Mouse (Mus musculus): ENCODE measurements around the gene Hs3st6. TPM values are rescaled to one million over a fixed set of nuclear protein-coding genes. Genes with fewer than 3 reads are reported as not detected.

Hs3st6 gene
- polyA plus RNA-seq, 1 experiment from 2014 or later, result 0.20 TPM

- no peak for DNase-seq (ENCODE audit: low spot score)
- Histone ChIP-seq H3K27me3 (replicated peaks; ENCODE audit: control insufficient read depth, insufficient read depth, low read length) (no peaks in the 10 kb centered on the region), H3K36me3 (ENCODE audit: control insufficient read depth, insufficient read depth, low read length) (no peaks in the 10 kb centered on the region), H3K9me3 (replicated peaks; ENCODE audit: control insufficient read depth, low read length) (0 out of 2 replicates have a peak, but pooled peaks cover 2% of the 10 kb centered on the region), H3K27ac (ENCODE audit: low read depth, low read length) (no peak overlapping the region), H3K4me2 (ENCODE audit: low read length) (no peak overlapping the region), H3K4me3 (ENCODE audit: low read depth, low read length) (no peak overlapping the region), H3K4me1 (ENCODE audit: control insufficient read depth, insufficient read depth, low read length) (no peaks in the 10 kb centered on the region), H3K9ac (ENCODE audit: low read length) (no peak overlapping the region)
- no peak for ATAC-seq
- 78% methylated on average over 2 of the region's 2 CpGs for WGBS
Observed at GRCm38 (mm10) chr17:24777073-24777472, 24.3 kb downstream of the Hs3st6 start.

- Histone ChIP-seq H3K4me3 (ENCODE audit: low read depth, low read length) (no peak overlapping the region), H3K4me2 (ENCODE audit: low read length) (no peak overlapping the region), H3K4me1 (ENCODE audit: control insufficient read depth, insufficient read depth, low read length) (no peaks in the 10 kb centered on the region), H3K36me3 (ENCODE audit: control insufficient read depth, insufficient read depth, low read length) (no peaks in the 10 kb centered on the region), H3K27me3 (replicated peaks; ENCODE audit: control insufficient read depth, insufficient read depth, low read length) (no peaks in the 10 kb centered on the region), H3K9me3 (replicated peaks; ENCODE audit: control insufficient read depth, low read length) (no peaks in the 10 kb centered on the region), H3K9ac (ENCODE audit: low read length) (no peak overlapping the region), H3K27ac (ENCODE audit: low read depth, low read length) (no peak overlapping the region)
- ATAC-seq, result no peak
- 85% methylated on average over 2 of the region's 2 CpGs for WGBS
- DNase-seq (ENCODE audit: low spot score), result no peak
Observed at GRCm38 (mm10) chr17:24780821-24781220, 28.0 kb downstream of the Hs3st6 start.

GRCm38 (mm10) chr17:24792190-24792589 is 39.4 kb downstream of the Hs3st6 start:
- Histone ChIP-seq H3K9ac (ENCODE audit: low read length) (no peak overlapping the region), H3K36me3 (ENCODE audit: control insufficient read depth, insufficient read depth, low read length) (no peaks in the 10 kb centered on the region), H3K27me3 (replicated peaks; ENCODE audit: control insufficient read depth, insufficient read depth, low read length) (no peaks in the 10 kb centered on the region), H3K4me3 (ENCODE audit: low read depth, low read length) (no peak overlapping the region), H3K27ac (ENCODE audit: low read depth, low read length) (no peak overlapping the region), H3K4me1 (ENCODE audit: control insufficient read depth, insufficient read depth, low read length) (no peaks in the 10 kb centered on the region), H3K9me3 (replicated peaks; ENCODE audit: control insufficient read depth, low read length) (no peaks in the 10 kb centered on the region), H3K4me2 (ENCODE audit: low read length) (no peak overlapping the region)
- WGBS, result 84% methylated on average over 8 of the region's 8 CpGs
- no peak for ATAC-seq
- DNase-seq (ENCODE audit: low spot score), result no peak

GRCm38 (mm10) chr17:24794791-24795190 is 42.0 kb downstream of the Hs3st6 start:
- no peak overlapping the region for H3K4me2 ChIP-seq (ENCODE audit: low read length)
- no peaks in the 10 kb centered on the region for H3K9me3 ChIP-seq (replicated peaks; ENCODE audit: control insufficient read depth, low read length)
- H3K4me1 ChIP-seq (ENCODE audit: control insufficient read depth, insufficient read depth, low read length), result no peaks in the 10 kb centered on the region
- no peak overlapping the region for H3K27ac ChIP-seq (ENCODE audit: low read depth, low read length)
- H3K36me3 ChIP-seq (ENCODE audit: control insufficient read depth, insufficient read depth, low read length), result no peaks in the 10 kb centered on the region
- H3K27me3 ChIP-seq (replicated peaks; ENCODE audit: control insufficient read depth, insufficient read depth, low read length), result no peaks in the 10 kb centered on the region
- WGBS, result 71% methylated on average over 12 of the region's 12 CpGs
- no peak overlapping the region for H3K9ac ChIP-seq (ENCODE audit: low read length)
- no peak for ATAC-seq
- DNase-seq (ENCODE audit: low spot score), result no peak
- H3K4me3 ChIP-seq (ENCODE audit: low read depth, low read length), result no peak overlapping the region

- no peak overlapping the region for H3K4me2 ChIP-seq (ENCODE audit: low read length)
- no peak overlapping the region for H3K9ac ChIP-seq (ENCODE audit: low read length)
- no peaks in the 10 kb centered on the region for H3K9me3 ChIP-seq (replicated peaks; ENCODE audit: control insufficient read depth, low read length)
- 79% methylated on average over 3 of the region's 3 CpGs for WGBS
- H3K36me3 ChIP-seq (ENCODE audit: control insufficient read depth, insufficient read depth, low read length), result no peaks in the 10 kb centered on the region
- no peak overlapping the region for H3K4me3 ChIP-seq (ENCODE audit: low read depth, low read length)
- no peak for ATAC-seq
- no peaks in the 10 kb centered on the region for H3K4me1 ChIP-seq (ENCODE audit: control insufficient read depth, insufficient read depth, low read length)
- no peak for DNase-seq (ENCODE audit: low spot score)
- H3K27me3 ChIP-seq (replicated peaks; ENCODE audit: control insufficient read depth, insufficient read depth, low read length), result no peaks in the 10 kb centered on the region
- no peak overlapping the region for H3K27ac ChIP-seq (ENCODE audit: low read depth, low read length)
Observed at GRCm38 (mm10) chr17:24796969-24797368, 44.2 kb downstream of the Hs3st6 start.

- Histone ChIP-seq H3K4me2 (ENCODE audit: low read length) (no peak overlapping the region), H3K4me1 (ENCODE audit: control insufficient read depth, insufficient read depth, low read length) (no peaks in the 10 kb centered on the region), H3K27ac (ENCODE audit: low read depth, low read length) (no peak overlapping the region), H3K4me3 (ENCODE audit: low read depth, low read length) (no peak overlapping the region), H3K9ac (ENCODE audit: low read length) (no peak overlapping the region), H3K36me3 (ENCODE audit: control insufficient read depth, insufficient read depth, low read length) (no peaks in the 10 kb centered on the region), H3K9me3 (replicated peaks; ENCODE audit: control insufficient read depth, low read length) (no peaks in the 10 kb centered on the region), H3K27me3 (replicated peaks; ENCODE audit: control insufficient read depth, insufficient read depth, low read length) (no peaks in the 10 kb centered on the region)
- WGBS, result 61% methylated on average over 9 of the region's 9 CpGs
- no peak for ATAC-seq
- DNase-seq (ENCODE audit: low spot score), result no peak
Observed at GRCm38 (mm10) chr17:24798229-24798628, 45.4 kb downstream of the Hs3st6 start.

GRCm38 (mm10) chr17:24799476-24799875 is 46.7 kb downstream of the Hs3st6 start:
- Histone ChIP-seq H3K27me3 (replicated peaks; ENCODE audit: control insufficient read depth, insufficient read depth, low read length) (peaks cover 7% of the 10 kb centered on the region), H3K4me1 (ENCODE audit: control insufficient read depth, insufficient read depth, low read length) (no peaks in the 10 kb centered on the region), H3K36me3 (ENCODE audit: control insufficient read depth, insufficient read depth, low read length) (no peaks in the 10 kb centered on the region), H3K27ac (ENCODE audit: low read depth, low read length) (no peak overlapping the region), H3K9me3 (replicated peaks; ENCODE audit: control insufficient read depth, low read length) (no peaks in the 10 kb centered on the region), H3K9ac (ENCODE audit: low read length) (no peak overlapping the region), H3K4me2 (ENCODE audit: low read length) (no peak overlapping the region), H3K4me3 (ENCODE audit: low read depth, low read length) (no peak overlapping the region)
- ATAC-seq, result no peak
- 84% methylated on average over 4 of the region's 4 CpGs for WGBS
- no peak for DNase-seq (ENCODE audit: low spot score)

- H3K9ac ChIP-seq (ENCODE audit: low read length), result no peak overlapping the region
- no peaks in the 10 kb centered on the region for H3K36me3 ChIP-seq (ENCODE audit: control insufficient read depth, insufficient read depth, low read length)
- DNase-seq (ENCODE audit: low spot score) (no peak), ATAC-seq (no peak)
- no peak overlapping the region for H3K4me3 ChIP-seq (ENCODE audit: low read depth, low read length)
- H3K27me3 ChIP-seq (replicated peaks; ENCODE audit: control insufficient read depth, insufficient read depth, low read length), result peaks cover 16% of the 10 kb centered on the region
- no peak overlapping the region for H3K4me2 ChIP-seq (ENCODE audit: low read length)
- no peaks in the 10 kb centered on the region for H3K4me1 ChIP-seq (ENCODE audit: control insufficient read depth, insufficient read depth, low read length)
- H3K27ac ChIP-seq (ENCODE audit: low read depth, low read length), result no peak overlapping the region
- 54% methylated on average over 3 of the region's 3 CpGs for WGBS
- H3K9me3 ChIP-seq (replicated peaks; ENCODE audit: control insufficient read depth, low read length), result no peaks in the 10 kb centered on the region
Observed at GRCm38 (mm10) chr17:24800524-24800923, 47.7 kb downstream of the Hs3st6 start.

GRCm38 (mm10) chr17:24803952-24804951 is 51.5 kb downstream of the Hs3st6 start, which contains the start of gene Meiob:
Gene Meiob, plus strand, starts transcription at chr17:24804289.
- Histone ChIP-seq H3K27ac (ENCODE audit: low read depth, low read length) (no peak within 1 kb of the TSS), H3K4me2 (ENCODE audit: low read length) (peak within 1 kb of the TSS; percentile 77), H3K4me3 (ENCODE audit: low read depth, low read length) (peak within 1 kb of the TSS; percentile 53), H3K27me3 (replicated peaks; ENCODE audit: control insufficient read depth, insufficient read depth, low read length) (peaks cover 19% of the 10 kb centered on the region), H3K36me3 (ENCODE audit: control insufficient read depth, insufficient read depth, low read length) (no peaks in the 10 kb centered on the region), H3K9me3 (replicated peaks; ENCODE audit: control insufficient read depth, low read length) (no peaks in the 10 kb centered on the region), H3K9ac (ENCODE audit: low read length) (peak within 1 kb of the TSS; percentile 64), H3K4me1 (ENCODE audit: control insufficient read depth, insufficient read depth, low read length) (no peaks in the 10 kb centered on the region)
- ATAC-seq (peak; percentile 75), DNase-seq (ENCODE audit: low spot score) (peak; percentile 77)
- under 1% methylated on average over 61 of the region's 71 CpGs for WGBS

Data from forebrain, embryonic 14.5 days (tissue).